Mouse (Mus musculus) E14TG2a.4 (cell line): ENCODE measurements around the gene Arhgap9.

Experiments used
- H3K27me3 ChIP-seq: 2 replicates; pipeline ENCODE4 v1.6.1; 2014; ENCODE audit warnings: low read length, control low read depth; ENCODE audit not compliant: insufficient read depth
- H3K36me3 ChIP-seq: 2 replicates; pipeline ENCODE4 v1.6.1; 2014; ENCODE audit warnings: low read length, control low read depth; ENCODE audit not compliant: insufficient read depth
- H3K4me1 ChIP-seq: replicated peaks from 2 replicates; pipeline ENCODE4 v1.6.1; 2014; ENCODE audit warnings: low read depth, low read length, control low read depth
- H3K4me3 ChIP-seq: replicated peaks from 2 replicates; pipeline ENCODE4 v1.5.1; 2014; ENCODE audit warnings: mild to moderate bottlenecking, low read length
- H3K9me3 ChIP-seq: 2 replicates; pipeline ENCODE4 v1.6.1; 2014; ENCODE audit warnings: low read length, control low read depth
- CTCF ChIP-seq: conservative IDR thresholded peaks from 2 replicates; pipeline ENCODE4 v1.5.1; 2014; ENCODE audit warnings: low read length
- NANOG ChIP-seq: IDR thresholded peaks from 2 replicates; pipeline ENCODE4 v1.6.1; 2014; ENCODE audit warnings: borderline replicate concordance, low read length, mixed read lengths
- POU5F1 ChIP-seq: IDR thresholded peaks from 2 replicates; pipeline ENCODE4 v1.6.1; 2014; ENCODE audit warnings: low read length, borderline replicate concordance

The Arhgap9 gene

DNA sequence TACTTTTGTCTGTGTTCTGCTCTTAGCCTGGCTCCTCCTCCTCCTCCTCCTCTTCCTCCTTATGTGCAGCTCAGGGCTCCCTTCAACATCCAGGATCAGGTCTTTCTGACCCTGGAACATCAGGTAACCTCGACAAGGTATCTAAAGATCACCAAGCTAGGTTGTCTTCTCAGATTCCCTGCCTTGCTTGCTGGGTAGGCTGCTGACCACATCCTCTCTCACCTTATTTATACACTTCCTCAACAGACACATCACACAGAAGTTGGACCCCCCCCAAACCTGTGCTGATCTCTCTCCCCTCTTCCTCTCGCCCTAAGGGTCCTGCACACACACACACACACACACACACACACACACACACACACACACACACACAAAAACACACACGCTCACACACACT, at the start of gene Arhgap9:
TSS of gene Arhgap9 (plus strand) at position 344 of the 400 bp plus-strand sequence.
- H3K36me3 ChIP-seq, result no peaks in the 10 kb centered on the region
- no peaks in the 10 kb centered on the region for H3K9me3 ChIP-seq
- peaks cover 53% of the 10 kb centered on the region for H3K4me1 ChIP-seq
- TF ChIP-seq POU5F1 (no peak), NANOG (no peak), CTCF (no peak)
- H3K27me3 ChIP-seq, result peaks cover 48% of the 10 kb centered on the region
- peak within 1 kb of the TSS; percentile 49 for H3K4me3 ChIP-seq

DNA sequence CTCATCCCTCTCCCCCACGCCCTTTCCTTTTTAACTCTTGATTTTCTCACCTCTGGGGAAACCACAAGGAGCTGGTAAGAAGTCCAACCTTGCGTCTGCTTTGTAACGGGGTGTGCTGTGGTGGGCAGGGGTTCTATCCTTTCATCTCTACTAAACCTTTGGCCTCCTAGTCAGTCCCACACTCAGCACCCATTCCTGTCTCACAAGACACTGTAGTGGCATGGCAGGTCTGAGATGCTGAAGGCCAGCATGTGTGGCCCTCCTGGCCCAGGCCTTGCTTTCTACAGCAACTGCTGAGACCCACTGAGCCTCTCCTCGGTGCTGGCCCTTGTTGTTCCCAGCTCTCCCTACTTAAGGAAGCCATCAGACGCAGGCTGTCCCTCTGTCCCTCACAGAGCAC, 49.4 kb upstream of the Arhgap9 start:
- peaks cover 95% of the 10 kb centered on the region for H3K4me1 ChIP-seq
- H3K27me3 ChIP-seq, result no peaks in the 10 kb centered on the region
- H3K36me3 ChIP-seq, result peaks cover 93% of the 10 kb centered on the region
- TF ChIP-seq CTCF (no peak), NANOG (no peak), POU5F1 (no peak)
- peak overlapping the region; percentile 17; the same call in 1 of the 2 replicates for H3K4me3 ChIP-seq
- H3K9me3 ChIP-seq, result no peaks in the 10 kb centered on the region

DNA sequence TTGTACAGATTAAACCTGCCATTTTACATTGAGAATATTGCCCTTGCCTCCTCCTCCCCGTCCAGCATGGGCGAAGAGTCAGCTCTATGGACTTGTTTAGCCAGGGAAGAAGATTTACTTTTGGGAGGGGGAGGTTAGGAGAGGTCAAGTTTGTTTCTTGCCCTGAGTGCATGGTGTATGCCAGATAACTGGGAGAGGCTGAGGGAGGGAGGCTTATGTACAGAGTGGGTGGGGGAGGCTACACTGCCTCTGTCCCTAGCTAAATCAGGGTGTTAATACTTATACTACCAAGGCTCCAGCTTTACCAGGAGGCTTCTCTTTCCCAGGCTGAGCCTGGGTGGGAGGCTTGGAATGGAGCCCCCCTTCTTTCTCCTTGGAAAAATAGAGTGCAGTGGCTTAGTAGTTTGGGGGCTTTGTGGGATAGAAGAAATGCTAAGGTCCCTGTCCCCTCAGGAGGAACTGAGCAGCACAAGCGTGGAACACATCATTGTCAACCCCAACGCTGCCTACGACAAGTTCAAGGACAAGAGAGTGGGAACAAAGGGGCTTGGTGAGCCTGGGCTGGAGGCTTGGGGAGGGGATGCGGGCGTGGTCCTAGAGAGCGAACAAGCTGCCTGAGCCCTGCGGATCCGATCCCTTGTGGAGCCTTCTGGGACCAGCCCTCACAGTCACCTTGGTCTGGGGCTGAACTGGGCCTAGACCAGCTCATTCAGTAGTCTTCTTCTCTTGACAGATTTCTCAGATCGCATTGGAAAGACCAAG, 47.3 kb upstream of the Arhgap9 start:
- Histone ChIP-seq H3K27me3 (no peaks in the 10 kb centered on the region), H3K4me1 (peaks cover 85% of the 10 kb centered on the region), H3K4me3 (peak overlapping the region; percentile 29), H3K9me3 (no peaks in the 10 kb centered on the region), H3K36me3 (peaks cover 93% of the 10 kb centered on the region)
- no peak for TF ChIP-seq POU5F1
- no peak for TF ChIP-seq CTCF
- TF ChIP-seq NANOG, result no peak

GRCm38 (mm10) chr10:127279730-127280129, 42.0 kb upstream of the Arhgap9 start:
- no peaks in the 10 kb centered on the region for H3K9me3 ChIP-seq
- peaks cover 78% of the 10 kb centered on the region for H3K4me1 ChIP-seq
- no peaks in the 10 kb centered on the region for H3K27me3 ChIP-seq
- peaks cover 99% of the 10 kb centered on the region for H3K36me3 ChIP-seq
- no peak overlapping the region for H3K4me3 ChIP-seq
- TF ChIP-seq CTCF, result no peak
- TF ChIP-seq NANOG, result no peak
- no peak for TF ChIP-seq POU5F1

DNA sequence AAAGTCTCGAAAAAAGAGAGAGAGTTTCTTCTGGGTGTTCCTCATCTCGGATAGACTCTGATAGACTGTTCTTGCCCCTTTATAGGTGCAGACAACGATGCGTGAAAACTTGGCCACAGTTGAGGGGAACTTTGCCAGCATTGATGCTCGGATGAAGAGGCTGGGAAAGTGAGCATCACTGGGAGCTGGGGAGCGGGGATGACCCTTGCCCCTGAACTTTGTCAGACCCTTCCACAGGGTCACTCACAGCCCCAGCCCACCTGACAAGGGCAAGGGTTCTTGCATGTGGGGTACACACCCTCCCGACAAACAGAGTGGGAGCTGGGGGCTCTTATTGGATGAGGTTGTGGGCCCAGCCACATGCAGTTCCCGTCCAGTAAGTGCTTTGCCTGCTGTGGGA, 40.4 kb upstream of the Arhgap9 start:
- H3K4me1 ChIP-seq, result peaks cover 79% of the 10 kb centered on the region
- TF ChIP-seq CTCF (no peak), POU5F1 (no peak), NANOG (no peak)
- no peak overlapping the region for H3K4me3 ChIP-seq
- no peaks in the 10 kb centered on the region for H3K27me3 ChIP-seq
- H3K36me3 ChIP-seq, result peaks cover 99% of the 10 kb centered on the region
- H3K9me3 ChIP-seq, result no peaks in the 10 kb centered on the region

- Histone ChIP-seq H3K27me3 (no peaks in the 10 kb centered on the region), H3K9me3 (no peaks in the 10 kb centered on the region), H3K4me1 (peaks cover 83% of the 10 kb centered on the region), H3K4me3 (peak overlapping the region; percentile 51), H3K36me3 (peaks cover 99% of the 10 kb centered on the region)
- no peak for TF ChIP-seq NANOG
- no peak for TF ChIP-seq POU5F1
- no peak for TF ChIP-seq CTCF
Observed at GRCm38 (mm10) chr10:127282620-127283215, 39.0 kb upstream of the Arhgap9 start.

DNA sequence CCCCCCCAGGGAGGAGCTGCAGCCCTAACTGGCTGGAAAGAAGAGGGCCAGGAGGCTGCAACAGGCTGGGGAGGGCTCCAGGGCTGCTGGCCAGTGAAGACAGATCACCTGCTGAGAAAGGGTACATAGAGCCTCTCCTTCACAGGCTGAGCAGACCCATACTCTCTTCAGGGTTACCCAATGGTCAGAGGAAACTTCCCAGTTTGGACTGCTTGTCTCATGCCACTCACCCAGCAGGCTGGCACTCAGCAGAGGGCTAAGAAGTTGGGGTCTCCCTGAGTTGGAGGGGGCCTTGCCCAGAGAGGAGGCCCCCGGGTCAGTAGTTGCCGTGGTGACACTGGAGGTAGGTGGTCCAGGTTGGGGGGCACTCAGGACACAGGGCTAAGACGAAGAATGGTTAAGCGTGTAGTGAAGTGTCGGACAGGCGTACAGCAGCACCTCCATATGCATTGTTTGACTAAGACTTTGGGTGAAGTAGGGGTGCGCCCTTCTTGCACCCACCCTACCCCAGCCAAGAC, 37.6 kb upstream of the Arhgap9 start:
- Histone ChIP-seq H3K4me1 (peaks cover 82% of the 10 kb centered on the region), H3K9me3 (no peaks in the 10 kb centered on the region), H3K36me3 (peaks cover 86% of the 10 kb centered on the region), H3K27me3 (no peaks in the 10 kb centered on the region), H3K4me3 (peak overlapping the region; percentile 51)
- TF ChIP-seq POU5F1, result no peak
- no peak for TF ChIP-seq CTCF
- TF ChIP-seq NANOG, result no peak

GRCm38 (mm10) chr10:127284724-127285500, 36.9 kb upstream of the Arhgap9 start:
- no peaks in the 10 kb centered on the region for H3K27me3 ChIP-seq
- peaks cover 90% of the 10 kb centered on the region for H3K4me1 ChIP-seq
- no peaks in the 10 kb centered on the region for H3K9me3 ChIP-seq
- H3K36me3 ChIP-seq, result peaks cover 79% of the 10 kb centered on the region
- TF ChIP-seq POU5F1, result no peak
- TF ChIP-seq NANOG, result no peak
- TF ChIP-seq CTCF, result no peak
- peak overlapping the region; percentile 35 for H3K4me3 ChIP-seq
